Mouse (Mus musculus) heart, adult 8-10 months (tissue): ENCODE measurements at regions not wholly inside any gene's neighbourhood (a gene's known extent, or its start where the extent isn't known, plus 50 kb on each side); places are given as distances from the start of the nearest gene placed in this dataset.
"Not testable (repeated sequence)": the region's sequence is repeated elsewhere in the genome, so short reads cannot be mapped to it uniquely, and the experiment has no call there.

Experiments used
- DNase-seq: peaks from one replicate; pipeline ENCODE4 v3.0.0; 2022; ENCODE audit warnings: low spot score

GRCm38 (mm10) chr8:4934551-4934950 is 155.2 kb upstream of the Shcbp1 start:
- DNase-seq, result no peak

DNA sequence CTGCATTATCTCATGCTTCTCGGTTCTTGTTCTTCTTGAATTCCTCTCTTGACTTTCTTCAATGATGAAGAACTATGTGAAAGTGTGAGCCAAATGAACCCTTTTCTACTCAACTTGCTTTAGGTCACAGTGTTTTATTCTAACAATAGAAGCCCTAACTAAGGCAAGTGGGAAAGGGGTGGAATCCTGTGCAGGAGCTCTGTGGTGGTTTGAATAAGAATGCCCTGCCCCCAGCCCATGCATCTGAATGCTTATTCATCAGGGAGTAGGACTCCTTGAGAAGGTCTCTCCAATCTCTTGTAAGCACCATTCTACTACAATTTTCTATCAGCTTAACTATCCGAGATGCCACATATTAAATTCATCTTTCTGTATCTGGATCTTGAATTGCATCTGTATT is 154.7 kb upstream of the Shcbp1 start:
- DNase-seq, result no peak

GRCm38 (mm10) chr8:4916447-4916846 is 137.1 kb upstream of the Shcbp1 start:
- DNase-seq, result no peak

- DNase-seq, result no peak
Observed at GRCm38 (mm10) chr8:4895046-4895445, 115.7 kb upstream of the Shcbp1 start.

- DNase-seq, result not testable (repeated sequence)
Observed at GRCm38 (mm10) chr8:4868761-4869160, 89.4 kb upstream of the Shcbp1 start.

DNA sequence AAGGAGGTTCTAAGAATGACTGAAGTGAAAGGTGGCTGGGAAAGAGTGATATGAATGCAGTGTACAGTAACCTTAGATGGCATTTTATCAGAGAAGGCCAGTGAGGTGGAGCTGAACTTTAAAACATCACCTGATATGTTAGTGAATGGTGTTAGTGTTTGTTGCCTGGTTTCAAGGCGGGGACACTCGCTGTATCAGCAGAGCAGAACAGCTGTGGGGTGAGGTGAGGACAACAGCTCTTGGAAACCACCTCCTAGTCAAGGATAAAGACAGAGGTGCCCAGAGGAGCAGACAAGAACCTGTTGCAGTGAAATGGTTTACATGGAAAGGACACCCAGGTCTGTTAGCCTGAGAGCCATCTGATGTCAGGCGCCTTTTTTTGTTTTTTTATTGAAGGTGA is 59.7 kb upstream of the Shcbp1 start:
- DNase-seq, result peak; percentile 16

GRCm38 (mm10) chr8:4838527-4838926 is 59.2 kb upstream of the Shcbp1 start:
- no peak for DNase-seq

- DNase-seq, result no peak
Observed at GRCm38 (mm10) chr8:4837719-4838118, 58.4 kb upstream of the Shcbp1 start.

- no peak for DNase-seq
Observed at GRCm38 (mm10) chr8:4836651-4837050, 57.3 kb upstream of the Shcbp1 start.
